Mouse (Mus musculus) urinary bladder, postnatal 0 days (tissue): ENCODE data around the gene Ccm2. TPM values are rescaled to one million over a fixed set of nuclear protein-coding genes. Genes with fewer than 3 reads are reported as not detected.

ENCODE experiments used
- polyA plus RNA-seq: library from polyadenylated mRNA; unstranded; fragments of >200 nt; fragmentation: Nextera tagmentation; extraction: Ambion mirVana; gene quantifications from 2 replicates; pipeline ENCODE4 v1.2.1, GENCODE M21; 2015

Gene Ccm2
- polyA plus RNA-seq: 78.9 and 79.6 TPM in 2 replicates

DNA sequence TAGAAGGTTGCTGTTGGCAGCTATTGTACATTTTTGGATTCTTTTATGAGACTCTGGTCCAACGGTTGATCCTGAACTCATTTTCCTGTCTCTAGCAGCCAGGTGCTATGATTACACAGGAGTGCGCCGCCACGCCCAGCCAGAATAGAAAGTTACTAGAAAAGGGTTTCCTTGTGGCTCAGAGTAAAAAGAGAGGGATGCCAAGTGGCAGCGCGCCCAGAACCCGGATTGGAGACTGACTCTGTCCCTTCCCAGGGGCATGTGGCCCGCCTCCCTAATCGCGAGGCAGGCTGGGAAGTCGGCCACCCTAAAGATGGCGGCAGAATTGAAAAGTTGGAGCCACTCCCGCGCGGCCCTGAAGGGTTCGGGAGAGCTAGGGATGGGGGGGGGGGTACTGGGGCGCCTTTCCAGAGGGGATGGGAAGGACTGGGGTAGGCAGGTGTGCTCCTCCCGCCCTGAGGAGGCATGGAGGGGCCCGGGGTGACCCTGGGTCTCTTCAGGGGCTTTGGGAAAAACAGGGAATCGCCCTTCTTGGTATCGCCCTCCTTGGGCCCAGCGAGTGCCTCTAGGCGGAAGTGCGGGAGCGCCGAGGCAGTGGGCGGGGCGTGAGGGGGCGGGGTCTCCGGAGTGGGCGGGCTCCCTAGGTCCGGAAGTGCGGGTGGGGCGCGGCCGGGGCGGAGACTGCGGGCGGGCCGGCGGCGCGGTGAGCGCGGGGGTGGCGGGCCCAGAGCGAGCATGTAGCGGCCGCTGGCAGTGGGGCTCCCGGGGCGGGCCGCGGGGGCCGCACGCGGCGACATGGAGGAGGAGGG lies at the start of gene Ccm2:
Gene Ccm2, plus strand, starts transcription at position 683 of the 809 bp plus-strand sequence.

GRCm38 (mm10) chr11:6520507-6521173 lies 26.0 kb upstream of the Ccm2 start, which contains the start of gene Myo1g:
Myo1g (minus strand) TSS chr11:6520965.

GRCm38 (mm10) chr11:6605491-6606399 lies 59.1 kb downstream of the Ccm2 start, which contains the start of gene Nacad:
Nacad (minus strand) TSS chr11:6606053.

DNA sequence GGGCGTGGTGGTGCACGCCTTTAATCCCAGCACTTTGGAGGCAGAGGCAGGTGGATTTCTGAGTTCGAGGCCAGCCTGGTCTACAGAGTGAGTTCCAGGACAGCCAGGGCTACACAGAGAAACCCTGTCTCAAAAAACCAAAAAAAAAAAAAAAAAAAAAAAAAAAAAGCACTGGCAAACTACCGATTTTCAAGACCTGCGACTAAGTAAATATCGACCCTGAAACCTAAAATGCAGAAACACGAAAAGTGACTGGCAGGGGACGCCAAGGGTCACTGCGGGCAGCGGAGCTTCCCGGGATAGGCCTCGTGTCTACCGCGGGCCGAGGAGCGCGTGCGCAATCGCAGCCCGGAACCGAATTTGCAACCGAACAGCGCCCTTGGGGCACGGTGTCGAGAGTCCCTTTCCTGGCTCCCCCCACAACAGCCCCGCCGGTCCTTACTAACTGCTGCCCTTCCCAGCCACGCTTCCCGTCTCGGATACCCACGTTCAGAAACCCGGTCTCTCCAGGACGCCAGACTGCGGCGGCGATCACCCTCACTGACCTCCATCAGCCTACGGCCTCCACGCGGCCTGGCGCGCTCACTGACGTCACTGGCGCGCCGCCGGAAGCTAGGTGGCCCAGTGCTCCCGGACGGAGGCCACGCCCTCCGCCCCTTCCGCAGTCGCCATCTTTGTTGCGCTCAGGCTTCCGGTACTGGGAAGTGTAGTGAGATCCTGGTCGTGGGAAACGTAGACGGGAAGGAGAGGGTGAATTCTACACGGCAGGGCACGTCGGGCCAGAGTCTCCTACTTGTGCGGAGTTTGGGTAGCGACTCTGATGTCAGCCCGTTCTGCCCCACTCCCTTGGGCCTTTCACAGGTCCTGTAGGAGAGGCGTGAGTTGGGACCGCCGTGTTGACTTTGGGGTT lies 79.0 kb downstream of the Ccm2 start, which contains the start of gene Tbrg4:
Gene Tbrg4, minus strand, starts transcription at position 590 of the 910 bp plus-strand sequence.

DNA sequence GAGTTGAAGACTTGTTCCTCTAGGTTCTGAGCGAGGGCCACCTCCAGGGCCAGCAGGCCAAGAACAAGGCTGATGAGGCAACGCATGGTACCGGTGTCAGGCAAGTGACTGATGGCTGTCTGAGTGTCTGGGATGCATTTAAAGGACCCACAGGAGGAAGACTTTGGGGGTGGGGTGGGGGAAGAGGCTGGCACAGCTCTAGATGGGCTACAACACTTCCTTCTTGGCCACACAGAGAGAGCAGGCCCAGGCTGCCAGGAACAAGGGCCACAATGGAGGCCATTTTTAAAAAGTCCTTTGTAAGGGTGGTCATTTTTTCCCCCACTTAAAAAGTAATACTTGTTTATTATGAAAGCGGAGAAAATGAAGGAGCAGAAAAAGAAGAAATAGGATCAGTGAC lies 91.8 kb downstream of the Ccm2 start, which contains the start of gene Wap:
Gene Wap, minus strand, starts transcription at position 101 of the 400 bp plus-strand sequence.

Other genes with a start within 250 kb of the Ccm2 start
- 5.5 and 6.1 TPM in 2 replicates for gene Zmiz2, start 157.8 kb upstream of the Ccm2 start, polyA plus RNA-seq
- 4,730 and 5,487 TPM in 2 replicates for gene Ppia, start 131.4 kb upstream of the Ccm2 start, polyA plus RNA-seq
- 150 and 156 TPM in 2 replicates for gene H2afv, start 102.4 kb upstream of the Ccm2 start, polyA plus RNA-seq
- 21.8 and 26.4 TPM in 2 replicates for gene Purb, start 71.0 kb upstream of the Ccm2 start, polyA plus RNA-seq
- 4.6 and 7.8 TPM in 2 replicates for gene Myo1g, start 25.9 kb upstream of the Ccm2 start, polyA plus RNA-seq
- gene Nacad, start 59.2 kb downstream of the Ccm2 start, polyA plus RNA-seq: 37.1 and 43.1 TPM in 2 replicates
- 20.3 and 22.5 TPM in 2 replicates for gene Tbrg4, start 79.2 kb downstream of the Ccm2 start, polyA plus RNA-seq
- not detected in 2 replicates for gene Wap, start 91.8 kb downstream of the Ccm2 start, polyA plus RNA-seq
- gene Ramp3, start 111.6 kb downstream of the Ccm2 start, polyA plus RNA-seq: 1.9 and 2.0 TPM in 2 replicates